Mouse (Mus musculus) lung, adult 18-20 months (tissue): Measurements from ENCODE around the gene Mrpl57.

Experiments used
- DNase-seq, 2 experiments: peaks; one replicate each; pipeline ENCODE4 v3.0.0; 2022; ENCODE audit warnings: mixed read lengths in 2 of 2

The Mrpl57 gene

GRCm38 (mm10) chr14:57861987-57862412 lies 36.0 kb downstream of the Mrpl57 start:
- DNase-seq = no peak

DNA sequence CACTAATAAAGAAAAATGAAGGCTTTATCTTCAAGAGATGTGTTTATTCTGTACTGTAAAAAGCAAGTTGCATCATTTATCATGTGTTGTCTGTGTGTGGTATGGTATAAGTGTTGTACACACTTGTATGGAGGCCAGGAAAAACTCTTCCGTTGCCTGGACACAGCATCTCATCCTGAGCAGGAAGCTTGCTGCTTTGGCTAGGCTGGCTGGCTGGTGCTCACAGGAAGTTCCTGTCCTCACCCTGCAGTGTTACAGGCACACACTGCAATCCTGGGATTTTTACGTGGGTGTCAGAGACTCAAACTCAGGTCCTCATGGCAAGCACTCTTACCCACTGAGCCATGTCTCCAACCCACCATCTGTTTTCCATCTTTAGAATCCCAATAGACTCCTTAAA lies 37.1 kb downstream of the Mrpl57 start:
- no peak for DNase-seq

- no peak for DNase-seq
These were observed 39.2 kb downstream of the Mrpl57 start for GRCm38 (mm10) chr14:57865256-57865655.

DNA sequence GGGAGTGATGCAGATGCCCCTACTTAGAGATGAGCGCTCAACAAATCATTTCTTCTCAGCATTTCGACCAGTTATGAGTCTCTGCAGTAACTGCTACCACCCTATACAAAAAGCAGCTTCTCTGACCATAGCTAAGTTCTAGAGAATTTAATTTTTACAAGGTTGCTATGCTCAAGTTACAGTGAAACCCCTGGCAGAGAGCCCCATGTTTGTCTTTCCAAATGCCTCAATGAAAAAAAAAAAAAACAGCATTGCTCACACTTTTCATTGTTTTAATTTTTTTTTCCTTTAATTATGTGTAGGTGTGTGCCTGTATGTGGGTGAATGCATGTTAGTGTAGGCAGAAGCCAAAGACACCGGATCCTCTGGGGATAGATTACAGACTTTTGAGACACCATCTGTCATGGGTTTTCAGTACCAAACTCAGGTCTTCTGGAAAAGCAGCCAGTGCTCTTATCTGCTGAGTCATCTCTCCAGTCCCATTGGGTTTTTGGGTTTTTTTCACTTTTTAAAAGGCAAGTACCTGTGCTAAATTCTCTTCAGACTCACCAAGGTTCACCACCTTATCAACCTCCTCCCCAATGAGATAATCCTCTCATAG lies 40.7 kb downstream of the Mrpl57 start:
- no peak for DNase-seq

GRCm38 (mm10) chr14:57877921-57878320 lies 51.9 kb downstream of the Mrpl57 start:
- no peak for DNase-seq
